Comparison of ENCODE assay signal across 14 mouse cellular contexts in genomic region chr1:89599983-89600741, GRCm38 (mm10).
DNase-seq lines count a peak whose midpoint lies in the region; ATAC-seq and TF ChIP-seq lines count a peak whose summit lies in the region.
"Had no signal": no experiment of that assay in that cellular context is flagged by ENCODE, and none has a peak within 500 bp of the region (broad histone marks: within the 10 kb centered on the region; RNA-seq: fewer than 3 reads in every experiment).

No protein-coding gene starts in this region.

- no peak overlapping the region for H3K4me2 ChIP-seq in midbrain, embryonic 16.5 days (ENCODE audit: low read length)

- H3K4me3 ChIP-seq in left cerebral cortex, adult 2 months, result no peak overlapping the region
- H3K4me3 ChIP-seq in embryonic facial prominence, embryonic 10.5 days, result no peak overlapping the region
- no peak overlapping the region for H3K4me3 ChIP-seq in midbrain, embryonic 16.5 days (ENCODE audit: low read depth, low read length)
- H3K4me3 ChIP-seq: gastrocnemius, adult 2 months had no signal

- H3K36me3 ChIP-seq in embryonic facial prominence, embryonic 10.5 days (replicated peaks), result no peaks in the 10 kb centered on the region; the same call in 1 of the 2 replicates
- H3K36me3 ChIP-seq in midbrain, embryonic 16.5 days (ENCODE audit: control insufficient read depth, insufficient read depth, low read length), result no peaks in the 10 kb centered on the region

- H3K9me3 ChIP-seq in embryonic facial prominence, embryonic 10.5 days, result no peaks in the 10 kb centered on the region
- H3K9me3 ChIP-seq in midbrain, embryonic 16.5 days (replicated peaks; ENCODE audit: control insufficient read depth, low read length, poor library complexity, severe bottlenecking), result no peaks in the 10 kb centered on the region

- H3K9ac ChIP-seq in midbrain, embryonic 16.5 days (ENCODE audit: low read depth, low read length), result peak overlapping the region; percentile 28

- intact Hi-C loops in left cerebral cortex, adult 2 months (cut with DNase I), result loop anchor here (10.0 kb wide), 2 partner anchors 365 to 855 kb away; no protein-coding TSS in a partner anchor

- H3K27me3 ChIP-seq in embryonic facial prominence, embryonic 10.5 days (replicated peaks; ENCODE audit: low read depth, poor library complexity, severe bottlenecking), result no peaks in the 10 kb centered on the region
- H3K27me3 ChIP-seq in midbrain, embryonic 16.5 days (ENCODE audit: control insufficient read depth, insufficient read depth, low read depth, low read length), result no peaks in the 10 kb centered on the region

- no peak for DNase-seq in frontal cortex, postnatal 25 days (ENCODE audit: low spot score in 2 of 2)
- DNase-seq in left cerebral cortex, adult 2 months (ENCODE audit: extremely low spot score in 1 of 2, low spot score in 2 of 2), result peak in 1 of 2 experiments; percentile 24
- DNase-seq in left cerebral cortex, adult 11 months (ENCODE audit: low spot score), result no peak
- DNase-seq in embryonic facial prominence, embryonic 10.5 days (ENCODE audit: low spot score), result no peak
- no peak for DNase-seq in spleen, postnatal 36 days (ENCODE audit: low spot score in 2 of 2)
- DNase-seq in adipocyte (ENCODE audit: low spot score), result no peak
- DNase-seq: adrenal gland, adult 2 months; gastrocnemius, adult 2 months; kidney, postnatal 14 days; liver; lung, postnatal 10 days had no signal

- WGBS in embryonic facial prominence, embryonic 10.5 days, result 85% methylated on average over 11 of the region's 11 CpGs
- WGBS in midbrain, embryonic 16.5 days, result 79% methylated on average over 11 of the region's 11 CpGs

- peaks cover 41% of the 10 kb centered on the region for H3K4me1 ChIP-seq in embryonic facial prominence, embryonic 10.5 days
- peaks cover 40% of the 10 kb centered on the region for H3K4me1 ChIP-seq in midbrain, embryonic 16.5 days (ENCODE audit: control insufficient read depth, insufficient read depth, low read length)

- H3K27ac ChIP-seq in left cerebral cortex, adult 2 months, result peak overlapping the region; percentile 60; the same call in 1 of the 2 replicates
- 0 out of 2 replicates have a peak overlapping the region, but pooled peaks have one; percentile 1 for H3K27ac ChIP-seq in embryonic facial prominence, embryonic 10.5 days (replicated peaks)
- peak overlapping the region; percentile 10; the same call in 1 of the 2 replicates for H3K27ac ChIP-seq in midbrain, embryonic 16.5 days (ENCODE audit: low read length)
- H3K27ac ChIP-seq: gastrocnemius, adult 2 months had no signal

- no peak for TF ChIP-seq CTCF in left cerebral cortex, adult 2 months (IDR thresholded peaks at IDR 0.05)

- peak; percentile 42 for ATAC-seq in frontal cortex, adult (ENCODE audit: low TSS enrichment)
- ATAC-seq in midbrain, embryonic 16.5 days, result no peak
- ATAC-seq: inflammation-experienced regulatory T-cells, adult 6 months had no signal

Comparison
In these comparisons a context has a peak if more than half of its experiments do, and no peak if none do; other contexts are left out.
1. H3K27ac ChIP-seq: peak in every context shown above with its lines; median percentile 60 in left cerebral cortex, adult 2 months; 10 in midbrain, embryonic 16.5 days; 1 in embryonic facial prominence, embryonic 10.5 days.